Mouse (Mus musculus) C2C12 (cell line): ENCODE measurements around the gene Zg16.

ENCODE experiments used
- CTCF ChIP-seq: IDR thresholded peaks from one replicate; pipeline ENCODE4 v1.5.1; 2011; ENCODE audit not compliant: control insufficient read depth, insufficient read depth, insufficient read length
- FOSL1 ChIP-seq: IDR thresholded peaks from one replicate; pipeline ENCODE4 v1.8.0; 2011; ENCODE audit warnings: mild to moderate bottlenecking, low read length; ENCODE audit not compliant: poor library complexity, insufficient read depth, severe bottlenecking
- MAX ChIP-seq: IDR thresholded peaks from one replicate; pipeline ENCODE4 v1.6.1; 2011; ENCODE audit warnings: mild to moderate bottlenecking, control low read depth
- MYOG ChIP-seq: IDR thresholded peaks from one replicate; pipeline ENCODE4 v1.6.1; 2011; ENCODE audit not compliant: control insufficient read depth, insufficient read length; ENCODE audit errors: extremely low read depth
- USF1 ChIP-seq: IDR thresholded peaks from one replicate; pipeline ENCODE4 v1.6.1; 2011; ENCODE audit warnings: low read depth, mild to moderate bottlenecking, control low read depth, moderate library complexity

GRCm38 (mm10) chr7:127104560-127105332 is 17.6 kb upstream of the Zg16 start:
- peak; percentile 20 for TF ChIP-seq CTCF
- TF ChIP-seq USF1 = no peak
- TF ChIP-seq MYOG = no peak
- TF ChIP-seq MAX = peak; percentile 43
- no peak for TF ChIP-seq FOSL1
